Mouse (Mus musculus) urinary bladder, postnatal 10 days (tissue): ENCODE measurements around the gene Me1.

Experiments used
- DNase-seq: peaks from one replicate; pipeline ENCODE4 v3.0.0; 2022; ENCODE audit warnings: low spot score

Me1 gene

GRCm38 (mm10) chr9:86534071-86534470 lies 161.7 kb downstream of the Me1 start:
- DNase-seq, result no peak
